Mouse (Mus musculus): ENCODE measurements around the gene Ccdc83.
"Not testable (repeated sequence)": the region's sequence is repeated elsewhere in the genome, so short reads cannot be mapped to it uniquely, and the experiment has no call there.

Ccdc83 gene

DNA sequence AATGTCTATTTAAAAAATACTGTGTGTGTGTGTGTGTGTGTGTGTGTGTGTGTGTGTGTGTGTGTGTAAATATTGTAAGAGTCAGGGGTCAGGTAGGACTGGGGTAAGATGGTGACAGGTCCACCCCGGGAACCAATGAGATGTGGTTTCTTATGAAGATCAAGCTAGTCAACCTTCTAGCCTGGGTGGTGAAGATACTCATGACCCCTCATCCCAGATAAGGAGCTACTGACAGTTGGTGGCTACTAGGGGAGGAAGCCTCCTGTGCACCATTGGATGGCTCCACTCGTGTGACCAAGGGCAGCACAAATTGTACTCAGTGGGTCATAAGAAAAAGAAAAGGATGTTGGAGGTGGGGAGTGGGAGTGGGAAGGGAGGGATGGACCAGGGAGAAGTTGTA, 5.7 kb downstream of the Ccdc83 start:
- DNase-seq (ENCODE audit: low read depth, low spot score) = no peak

DNA sequence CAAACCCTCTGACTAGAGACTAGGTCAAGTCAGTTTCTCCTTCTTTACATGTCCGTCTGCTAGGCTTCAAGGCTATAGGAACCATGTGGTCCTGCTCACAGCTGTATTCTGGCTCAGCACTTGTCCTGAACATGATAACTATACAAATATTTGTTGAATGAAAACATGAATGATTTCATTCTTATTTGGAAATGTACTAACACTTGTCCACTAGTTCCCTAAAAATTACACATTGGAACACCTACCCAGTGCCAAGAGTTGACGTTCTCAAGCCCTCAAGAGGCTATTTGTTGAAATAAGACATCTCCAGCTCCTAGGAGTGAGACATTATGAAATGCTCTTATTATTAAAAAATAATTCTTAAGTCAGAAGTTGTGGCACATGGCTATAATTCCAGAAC, 6.9 kb downstream of the Ccdc83 start:
- peak; percentile 78 for DNase-seq (ENCODE audit: low read depth, low spot score)

GRCm38 (mm10) chr7:90252946-90253345, 12.6 kb downstream of the Ccdc83 start:
- DNase-seq (ENCODE audit: low read depth, low spot score) = no peak

- no peak for DNase-seq (ENCODE audit: low read depth, low spot score)
Observed at GRCm38 (mm10) chr7:90243643-90244042, 21.9 kb downstream of the Ccdc83 start.

DNA sequence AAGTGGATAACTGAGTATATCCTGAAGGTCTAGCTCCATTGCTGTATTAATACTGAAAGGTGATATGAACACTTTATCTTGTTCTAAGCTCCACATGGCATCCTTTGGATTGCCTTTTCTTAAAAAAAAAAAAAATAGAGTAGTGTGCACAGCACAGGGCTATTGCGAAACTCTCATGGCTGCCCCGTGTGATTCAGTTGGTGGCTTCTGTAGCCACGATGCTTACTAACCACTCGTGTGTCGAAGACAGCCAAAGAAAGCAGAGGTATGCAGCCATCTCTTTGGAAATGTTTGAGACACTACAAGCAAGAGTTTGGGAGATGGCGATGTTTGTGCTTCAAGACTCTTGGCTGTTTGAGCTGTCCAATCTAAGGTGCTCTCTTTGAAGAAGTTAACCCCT, 22.4 kb downstream of the Ccdc83 start:
- no peak for DNase-seq (ENCODE audit: low read depth, low spot score)

GRCm38 (mm10) chr7:90236289-90236905, 29.2 kb downstream of the Ccdc83 start:
- DNase-seq (ENCODE audit: low read depth, low spot score) = no peak

DNA sequence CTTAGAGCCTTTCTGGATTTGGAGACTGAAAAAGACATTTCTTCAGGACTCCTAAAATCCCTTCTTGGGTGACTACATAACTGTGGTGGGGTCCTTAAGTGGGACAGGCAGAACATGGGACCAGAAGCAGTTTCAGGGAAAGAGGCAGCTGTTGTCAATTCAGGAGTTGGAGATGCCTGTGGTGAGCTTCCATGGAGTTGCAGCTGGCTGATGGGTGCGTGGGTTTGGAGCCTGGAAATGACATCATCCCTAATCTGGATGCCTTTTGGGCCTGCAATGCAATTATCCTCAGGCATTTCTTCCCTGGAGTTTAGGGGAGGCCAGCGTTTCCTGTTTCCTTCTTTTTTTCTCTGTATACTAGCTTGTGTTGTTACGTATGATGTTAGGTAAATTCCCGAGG, 31.7 kb downstream of the Ccdc83 start:
- DNase-seq (ENCODE audit: low read depth, low spot score) = peak; percentile 41

GRCm38 (mm10) chr7:90231431-90231830, 34.1 kb downstream of the Ccdc83 start:
- DNase-seq (ENCODE audit: low read depth, low spot score) = no peak

DNA sequence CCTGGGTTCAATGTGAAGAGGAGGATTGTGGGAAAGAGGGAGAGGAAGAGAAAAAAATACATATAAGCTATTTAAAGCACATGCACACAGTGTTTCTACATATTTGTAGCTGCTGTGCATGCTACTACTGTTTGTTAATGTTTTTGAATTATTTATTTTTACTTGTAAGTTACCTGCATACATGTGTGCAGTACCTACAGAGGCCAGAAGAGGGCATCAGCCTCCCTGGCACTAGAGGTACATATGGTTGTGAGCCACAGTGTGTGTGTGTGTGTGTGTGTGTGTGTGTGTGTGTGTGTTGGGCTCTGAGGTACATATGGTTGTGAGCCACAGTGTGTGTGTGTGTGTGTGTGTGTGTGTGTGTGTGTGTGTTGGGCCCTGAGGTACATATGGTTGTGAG, 36.7 kb downstream of the Ccdc83 start:
- DNase-seq (ENCODE audit: low read depth, low spot score) = not testable (repeated sequence)

DNA sequence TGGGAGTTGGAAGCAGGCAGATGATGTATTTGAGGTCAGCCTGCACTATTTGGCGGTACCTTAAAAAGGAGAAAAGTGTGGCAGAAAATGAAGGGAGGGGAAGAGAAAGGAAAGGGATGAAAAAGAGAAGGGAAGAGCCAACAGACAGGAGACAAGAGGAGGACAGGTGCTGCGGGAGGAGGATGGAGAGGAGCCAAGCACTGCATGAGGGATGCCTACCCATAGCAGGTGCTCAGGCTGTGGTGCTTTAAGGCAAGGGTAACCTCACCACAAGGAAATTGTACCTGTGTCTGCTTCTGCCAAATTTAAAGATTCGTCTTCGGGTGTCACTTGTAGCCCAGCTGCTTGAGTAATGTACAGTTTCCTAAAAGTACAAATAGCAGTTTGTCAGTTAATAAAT, 37.5 kb downstream of the Ccdc83 start:
- no peak for DNase-seq (ENCODE audit: low read depth, low spot score)

DNA sequence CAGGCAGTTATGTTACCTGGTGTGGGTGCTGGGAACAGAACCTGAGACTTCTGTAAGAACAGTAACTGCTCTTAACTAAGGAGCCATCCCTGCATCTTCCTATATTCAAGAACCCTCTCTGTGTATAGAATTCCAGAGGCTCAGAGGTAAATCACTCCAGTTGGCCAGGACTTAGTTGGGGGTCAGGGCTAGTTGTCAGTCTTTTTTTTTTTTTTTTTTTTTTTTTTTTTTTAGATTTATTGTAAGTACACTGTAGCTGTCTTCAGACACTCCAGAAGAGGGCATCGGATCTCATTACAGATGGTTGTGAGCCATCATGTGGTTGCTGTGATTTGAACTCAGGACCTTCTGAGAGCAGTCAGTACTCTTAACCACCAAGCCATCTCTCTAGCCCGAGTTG, 44.1 kb downstream of the Ccdc83 start:
- no peak for DNase-seq (ENCODE audit: low read depth, low spot score)

DNA sequence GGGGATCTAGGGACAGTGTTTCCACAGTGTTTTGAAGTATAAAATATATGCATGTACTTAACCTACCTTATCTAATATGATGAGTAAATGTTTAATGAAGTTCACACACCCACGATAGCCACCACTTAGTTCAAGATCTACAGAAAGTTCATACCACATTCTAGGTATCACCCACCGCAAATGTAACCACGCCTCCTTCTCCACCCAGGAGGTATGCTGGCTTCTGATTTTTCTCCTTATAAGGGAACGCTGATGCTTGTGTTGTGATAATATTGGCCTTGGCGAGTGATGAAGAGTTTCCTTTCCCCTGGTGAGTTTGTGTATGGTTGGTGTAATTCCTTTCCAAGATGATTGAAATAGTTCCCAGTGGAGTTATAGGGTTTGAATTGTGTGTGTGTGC, 47.5 kb downstream of the Ccdc83 start:
- DNase-seq (ENCODE audit: low read depth, low spot score) = no peak

GRCm38 (mm10) chr7:90216511-90216910, 49.1 kb downstream of the Ccdc83 start:
- no peak for DNase-seq (ENCODE audit: low read depth, low spot score)

DNA sequence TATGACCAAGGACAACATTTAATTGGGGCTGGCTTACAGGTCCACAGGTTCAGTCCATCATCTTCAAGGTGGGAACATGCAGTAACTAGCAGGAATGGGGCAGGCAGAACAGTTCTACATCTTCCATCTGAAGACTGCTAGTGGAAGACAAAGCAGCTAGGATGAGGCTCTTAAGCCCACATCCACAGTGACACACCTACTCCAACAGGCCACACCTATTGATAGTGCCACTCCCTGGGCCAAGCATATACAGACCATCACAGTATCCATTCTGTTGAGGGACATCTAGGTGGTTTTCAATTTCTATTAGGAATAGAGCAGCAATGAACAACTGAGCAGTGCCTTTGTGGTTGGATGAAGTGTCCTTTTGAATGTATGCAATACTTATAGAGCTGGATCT, 54.6 kb downstream of the Ccdc83 start:
- DNase-seq (ENCODE audit: low read depth, low spot score) = no peak

DNA sequence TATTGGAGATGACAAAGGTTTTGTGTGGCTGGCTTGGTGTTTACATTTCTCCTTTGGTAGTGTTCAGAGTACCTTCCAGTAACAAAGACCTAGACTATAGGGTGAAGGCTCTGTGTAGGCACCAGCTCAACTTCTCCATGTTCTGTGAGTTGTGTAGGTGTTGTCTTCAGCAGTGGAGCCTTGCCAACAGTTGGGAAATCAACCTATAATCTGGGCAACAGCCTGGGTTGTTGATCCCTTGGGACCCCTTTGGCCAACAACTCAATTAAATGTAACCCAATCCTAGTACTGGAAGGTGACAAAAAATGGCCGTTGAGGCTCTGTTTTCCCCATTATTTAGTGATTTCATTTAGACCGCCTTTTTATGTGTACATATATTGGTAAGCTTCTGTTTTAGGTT, 55.5 kb downstream of the Ccdc83 start:
- peak; percentile 30 for DNase-seq (ENCODE audit: low read depth, low spot score)

GRCm38 (mm10) chr7:90203914-90204313, 61.7 kb downstream of the Ccdc83 start:
- no peak for DNase-seq (ENCODE audit: low read depth, low spot score)

- no peak for DNase-seq (ENCODE audit: low read depth, low spot score)
Observed at GRCm38 (mm10) chr7:90201877-90202465, 63.6 kb downstream of the Ccdc83 start.

GRCm38 (mm10) chr7:90200251-90200650, 65.3 kb downstream of the Ccdc83 start:
- DNase-seq (ENCODE audit: low read depth, low spot score) = peak; percentile 33

GRCm38 (mm10) chr7:90180635-90181034, 84.9 kb downstream of the Ccdc83 start:
- DNase-seq (ENCODE audit: low read depth, low spot score) = no peak

DNA sequence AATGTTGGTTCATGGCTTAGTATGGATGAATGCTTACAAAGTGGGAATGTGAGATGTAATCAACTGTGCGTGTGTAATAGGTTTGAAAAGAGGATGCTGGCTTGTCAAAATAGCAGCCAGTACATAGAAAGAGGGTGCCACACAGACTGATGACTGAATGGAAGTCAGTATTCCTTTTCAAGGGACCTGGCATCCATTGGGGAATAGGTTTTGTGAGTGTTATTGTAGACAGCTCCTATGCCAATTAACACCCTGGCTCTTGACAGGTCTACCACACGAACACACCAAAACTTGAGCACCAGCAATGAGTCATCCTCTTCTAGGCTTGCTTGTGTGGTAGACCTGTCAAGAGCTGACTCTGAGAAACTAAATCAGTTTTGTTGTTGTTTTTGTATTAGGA, 90.0 kb downstream of the Ccdc83 start:
- DNase-seq (ENCODE audit: low read depth, low spot score) = no peak

Measured in skeletal muscle tissue, adult 2 months (tissue).